Mouse (Mus musculus) erythroblast, embryonic 14.5 days (primary cell): ENCODE data around the gene Specc1.

Experiments used
- GATA1 ChIP-seq: IDR thresholded peaks from 2 replicates; pipeline ENCODE4 v1.6.1; 2012; ENCODE audit warnings: low read length, inconsistent platforms, mixed read lengths
- TAL1 ChIP-seq: IDR thresholded peaks from 3 replicates; pipeline ENCODE4 v1.6.1; 2012; ENCODE audit warnings: low read length, inconsistent platforms, mixed read lengths

DNA sequence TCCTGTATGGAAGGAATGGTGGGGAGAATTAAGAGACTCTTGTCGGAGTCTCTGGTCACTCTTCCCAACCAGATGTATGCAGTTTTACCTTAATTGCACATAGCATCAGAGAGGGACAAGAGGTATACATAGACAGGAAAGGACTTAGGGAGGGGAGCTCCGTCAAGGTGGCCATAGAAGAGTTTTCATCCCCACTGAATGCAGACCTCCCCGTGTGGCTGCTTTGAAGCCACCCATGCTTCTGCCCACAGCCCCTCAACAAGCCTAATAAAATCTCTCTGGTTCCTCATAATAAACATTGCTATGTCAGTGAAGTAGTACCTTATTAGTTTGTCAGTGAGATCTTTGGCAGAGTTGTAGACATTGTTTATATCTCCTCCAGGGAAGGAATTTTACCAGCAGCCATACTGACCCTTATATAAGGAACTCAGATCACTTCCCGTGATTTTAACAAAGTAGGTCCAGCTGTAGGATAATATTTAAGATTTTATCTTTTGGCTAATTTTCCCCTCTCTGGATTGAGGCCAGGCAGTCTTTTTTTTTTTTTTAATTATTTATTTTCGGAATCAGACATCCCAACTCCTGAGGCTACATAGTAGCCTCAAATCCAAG, 244.4 kb downstream of the Specc1 start:
- TF ChIP-seq GATA1 (no peak), TAL1 (no peak)
